Mouse (Mus musculus) brain, embryonic 18.5 days (tissue): ENCODE measurements around the gene Atp5f1.
"Not testable (repeated sequence)": the region's sequence is repeated elsewhere in the genome, so short reads cannot be mapped to it uniquely, and the experiment has no call there.

ENCODE experiments used
- DNase-seq: peaks from one replicate; pipeline ENCODE4 v3.0.0-alpha.2; 2012; ENCODE audit warnings: low read depth, low spot score

The Atp5f1 gene

GRCm38 (mm10) chr3:105959999-105960398 is at the start of gene Atp5f1:
TSS of gene Atp5f1 (minus strand) at chr3:105960099.
- DNase-seq: no peak

DNA sequence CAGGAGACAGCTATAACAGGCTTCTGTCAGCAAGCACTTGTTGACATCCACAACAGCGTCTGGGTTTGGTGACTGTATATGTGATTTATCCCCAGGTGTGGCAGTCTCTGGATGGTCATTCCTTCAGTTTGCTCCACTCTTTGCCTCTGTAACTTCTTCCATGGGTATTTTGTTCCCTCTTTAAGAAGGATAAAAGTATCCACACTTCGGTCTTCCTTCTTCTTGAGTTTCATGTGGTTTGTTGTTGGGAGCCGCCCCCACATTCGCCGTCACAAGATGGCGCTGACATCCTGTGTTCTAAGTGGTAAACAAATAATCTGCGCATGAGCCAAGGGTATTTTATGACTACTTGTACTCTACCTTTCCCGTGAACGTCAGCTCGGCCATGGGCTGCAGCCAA is 43.5 kb upstream of the Atp5f1 start:
- DNase-seq: not testable (repeated sequence)

GRCm38 (mm10) chr3:106001416-106002370 is 41.8 kb upstream of the Atp5f1 start:
- DNase-seq: no peak

GRCm38 (mm10) chr3:106000707-106001375 is 40.9 kb upstream of the Atp5f1 start:
- no peak for DNase-seq

DNA sequence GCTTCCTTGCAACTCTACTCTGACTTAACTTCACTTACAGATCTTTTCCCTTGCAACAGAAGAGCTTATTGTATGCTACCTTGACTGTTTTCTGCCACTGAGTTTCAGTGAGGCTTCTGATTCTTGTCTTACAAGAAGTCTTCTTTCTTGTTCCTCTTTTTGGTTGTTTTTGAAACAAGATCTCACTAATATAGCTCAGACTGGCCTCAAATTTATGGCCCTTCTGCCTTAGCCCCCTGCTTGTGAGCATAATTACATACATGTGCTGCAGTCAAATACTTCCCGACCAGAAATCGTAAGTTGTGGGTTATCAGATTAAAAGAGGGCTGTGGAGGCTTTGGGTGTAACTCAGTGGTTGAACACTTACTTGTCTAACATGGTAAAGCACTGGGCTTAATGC is 34.8 kb upstream of the Atp5f1 start:
- DNase-seq: no peak

- DNase-seq: no peak
Measured at GRCm38 (mm10) chr3:105991653-105992283, 31.9 kb upstream of the Atp5f1 start.

GRCm38 (mm10) chr3:105989611-105990010 is 29.7 kb upstream of the Atp5f1 start:
- DNase-seq: not testable (repeated sequence)

- no peak for DNase-seq
Measured at GRCm38 (mm10) chr3:105974174-105974573, 14.3 kb upstream of the Atp5f1 start.

- no peak for DNase-seq
Measured at GRCm38 (mm10) chr3:105973411-105973810, 13.5 kb upstream of the Atp5f1 start, which contains the start of gene Ovgp1. TSS of gene Ovgp1 (plus strand) at chr3:105973711.

DNA sequence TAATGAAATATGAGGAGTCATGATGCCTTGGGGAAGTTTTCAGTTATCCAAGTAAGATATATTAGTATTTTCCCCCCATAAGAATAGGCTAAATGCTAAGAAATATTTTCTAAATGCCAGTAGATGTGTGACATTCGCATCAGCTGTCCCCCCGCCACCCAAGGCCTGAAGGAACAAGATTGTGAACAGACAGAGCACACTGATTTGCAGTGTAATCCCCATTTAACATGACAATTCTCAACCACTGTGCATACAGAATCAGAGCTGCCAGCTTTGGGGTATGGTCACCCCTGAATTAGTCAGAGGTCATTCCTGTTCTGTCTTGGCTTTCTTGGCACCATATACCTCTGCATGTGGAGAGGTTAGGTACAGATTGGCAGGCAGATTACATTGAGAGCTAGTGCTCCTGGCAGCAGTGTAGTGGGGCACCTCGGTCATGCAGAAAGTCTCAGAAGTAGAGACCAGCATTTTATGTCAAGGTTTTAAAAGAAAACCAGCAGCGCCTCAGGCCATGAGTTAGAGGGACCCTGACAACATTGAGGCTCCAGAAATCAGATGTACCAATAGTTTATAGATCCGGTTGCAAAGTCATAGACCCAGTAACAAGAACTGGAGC is 12.0 kb upstream of the Atp5f1 start:
- no peak for DNase-seq

DNA sequence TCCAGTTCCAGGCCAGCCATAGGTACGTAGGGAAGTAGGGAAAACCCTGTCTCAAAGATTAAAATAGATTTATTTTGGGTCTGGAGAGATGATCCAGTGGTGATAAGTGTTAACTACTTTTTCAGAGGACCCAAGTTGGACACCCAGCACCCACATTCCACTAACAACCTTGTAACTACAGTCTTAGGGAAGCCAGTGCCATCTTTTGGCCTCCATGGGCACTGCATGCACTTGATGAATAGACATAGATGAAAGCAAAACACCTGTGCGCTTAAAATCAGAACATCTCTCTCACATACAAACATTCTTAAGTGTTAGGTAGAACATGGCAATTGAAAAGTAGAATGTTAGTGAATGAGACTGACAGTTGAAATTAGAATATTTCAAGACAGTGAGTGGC is 801 bp upstream of the Atp5f1 start:
- no peak for DNase-seq

DNA sequence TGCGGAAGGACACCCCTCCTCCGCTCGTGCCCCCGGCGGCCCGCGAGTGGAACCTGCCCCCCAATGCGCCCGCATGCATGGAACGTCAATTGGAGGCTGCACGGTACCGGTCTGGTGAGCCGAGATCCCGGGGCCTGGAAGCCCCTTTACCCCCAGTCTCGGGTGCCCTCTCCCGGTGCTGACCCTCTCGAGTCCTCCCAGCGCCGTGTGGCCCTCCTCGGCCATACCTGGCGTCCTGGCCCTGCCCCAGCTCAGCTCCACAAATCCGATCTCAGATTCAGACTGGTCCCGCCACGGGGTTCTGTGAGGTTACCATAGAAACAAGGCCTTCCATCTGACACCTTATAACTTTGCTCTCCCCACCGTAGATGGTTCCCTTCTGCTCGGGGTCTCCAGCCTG is 314 bp downstream of the Atp5f1 start:
- DNase-seq: no peak

DNA sequence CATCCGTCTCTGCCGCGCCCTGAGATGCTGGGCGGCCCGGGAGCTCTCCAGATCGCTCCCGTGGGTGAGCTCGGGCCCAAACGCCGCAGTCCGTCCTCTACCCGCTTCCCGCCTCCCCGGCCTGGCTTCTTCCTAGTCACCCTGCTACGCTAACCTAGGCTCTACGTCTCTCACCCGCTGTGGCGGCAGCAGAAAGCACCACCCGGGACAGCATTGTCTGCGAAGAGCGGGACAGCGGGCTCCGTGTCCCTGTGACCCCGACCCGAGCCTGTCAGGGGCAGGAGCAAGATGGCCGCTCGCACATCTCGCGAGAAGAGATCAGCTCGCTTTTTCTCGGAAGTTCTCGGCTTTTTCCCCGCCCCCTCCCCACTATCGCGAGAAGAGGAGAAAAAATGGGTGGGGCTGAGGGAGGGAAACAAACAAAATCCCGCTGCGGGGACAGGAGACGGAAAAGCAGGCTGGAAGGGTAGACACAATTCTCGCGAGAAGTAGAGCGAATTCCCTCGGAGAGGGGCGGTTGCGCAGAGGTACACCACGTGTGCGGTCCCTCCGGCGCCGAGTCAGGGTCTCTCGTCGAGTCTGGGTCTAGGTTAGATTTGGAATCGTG is 822 bp downstream of the Atp5f1 start, which contains the start of gene Wdr77:
TSS of gene Wdr77 (plus strand) at position 396 of the 607 bp plus-strand sequence.
- DNase-seq: peak; percentile 99

GRCm38 (mm10) chr3:105958204-105958603 is 1.7 kb downstream of the Atp5f1 start:
- DNase-seq: no peak

DNA sequence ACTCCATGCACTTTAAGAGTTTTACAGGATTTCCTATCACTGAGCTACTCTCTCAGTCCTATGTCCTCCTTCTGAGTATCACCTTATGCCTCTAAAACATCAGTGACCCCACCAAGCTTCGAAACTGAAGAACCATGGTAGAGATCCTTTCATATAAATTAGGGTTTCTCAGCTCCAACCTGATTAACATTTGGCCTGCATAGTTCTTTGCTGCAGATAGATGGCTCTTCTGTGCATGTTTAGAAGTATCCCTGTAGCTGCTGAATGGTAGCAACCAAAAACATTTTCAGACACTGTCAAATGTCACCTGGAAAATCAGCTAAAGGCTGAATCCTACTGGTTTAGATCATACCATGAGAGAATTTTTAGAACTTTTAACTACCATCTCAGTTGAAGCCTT is 2.7 kb downstream of the Atp5f1 start:
- DNase-seq: no peak

- DNase-seq: no peak
Measured at GRCm38 (mm10) chr3:105951348-105951747, 8.6 kb downstream of the Atp5f1 start.

- DNase-seq: no peak
Measured at GRCm38 (mm10) chr3:105936111-105936510, 23.8 kb downstream of the Atp5f1 start.

GRCm38 (mm10) chr3:105935033-105935432 is 24.9 kb downstream of the Atp5f1 start:
- no peak for DNase-seq

- DNase-seq: no peak
Measured at GRCm38 (mm10) chr3:105933926-105934325, 26.0 kb downstream of the Atp5f1 start.

DNA sequence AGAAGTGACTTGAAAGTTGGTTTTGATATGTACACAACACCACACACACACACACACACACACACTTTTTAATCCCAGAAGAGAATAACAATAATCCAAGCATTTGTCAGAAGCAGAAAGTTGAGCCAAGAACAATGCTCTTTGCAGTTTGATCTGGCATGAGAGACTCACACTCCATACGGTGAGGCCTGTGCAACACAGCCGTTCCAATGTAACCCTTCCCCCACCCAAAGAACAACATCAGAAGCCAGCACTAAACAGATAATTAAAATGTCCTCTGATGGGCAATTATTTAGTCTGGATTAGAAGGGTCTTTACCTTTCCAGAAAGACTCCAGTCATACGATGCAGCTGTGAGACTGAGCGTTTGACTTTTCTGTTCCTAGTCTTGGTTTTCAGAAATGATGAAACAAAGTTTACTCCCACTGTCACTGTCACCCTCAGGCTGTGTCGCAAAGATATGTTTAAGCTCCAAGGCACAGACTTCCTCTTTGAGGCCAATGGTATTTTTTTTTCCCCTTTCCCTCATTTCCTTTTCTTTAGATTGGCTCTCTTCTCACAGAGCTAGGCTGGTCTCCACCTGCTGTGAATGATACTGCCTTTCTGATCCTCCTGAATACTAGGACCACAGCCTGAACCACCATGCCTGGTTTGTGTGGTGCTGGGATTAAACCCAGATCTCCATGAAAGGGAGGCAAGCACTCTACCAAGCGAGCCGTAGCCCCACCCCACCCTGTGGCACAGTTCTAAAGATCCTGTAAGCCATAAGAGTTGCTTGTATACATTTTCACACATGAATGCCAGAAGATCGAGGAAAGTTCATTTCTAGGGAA is 27.4 kb downstream of the Atp5f1 start, which contains the start of gene I830077J02Rik:
TSS of gene I830077J02Rik (minus strand) at position 425 of the 832 bp plus-strand sequence.
- no peak for DNase-seq
